Mouse (Mus musculus): ENCODE results near the gene Bloc1s5. TPM values are rescaled to one million over a fixed set of nuclear protein-coding genes. Genes with fewer than 3 reads are reported as not detected.
A peak's percentile ranks its signal among the peaks of the same experiment; 100 is the strongest.

Gene Bloc1s5
- total and polyA plus RNA-seq, 3 experiments: 5.6 to 12.7 (median 9.3) TPM

DNA sequence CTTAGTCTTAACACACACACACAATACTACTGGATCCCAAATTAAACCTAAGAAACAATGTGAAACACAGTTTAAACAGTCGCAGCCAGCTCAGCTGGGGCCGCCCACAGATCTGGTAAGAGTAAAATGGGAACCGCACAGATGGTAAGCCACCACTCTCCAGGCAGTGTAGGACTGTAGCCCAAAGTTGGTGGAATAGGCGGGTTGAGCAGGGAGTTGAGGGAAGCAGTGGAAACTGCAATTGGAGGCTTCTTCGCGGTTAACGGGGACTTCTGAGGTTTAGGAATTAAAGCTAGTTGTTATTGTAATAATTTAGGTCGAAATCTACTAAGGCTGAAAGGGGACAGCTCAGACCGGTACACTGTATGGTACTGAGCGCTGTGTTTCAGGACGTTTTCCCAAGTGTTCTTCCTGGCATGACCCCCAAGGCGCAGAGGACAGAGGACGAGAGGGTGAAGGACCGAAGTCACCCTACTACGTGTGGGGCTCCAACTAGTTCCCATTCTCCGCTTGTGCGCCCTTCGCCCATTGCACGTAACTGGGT is 581 bp downstream of the Bloc1s5 start:
- Histone ChIP-seq H3K9me3 (replicated peaks; ENCODE audit: low read length) (no peaks in the 10 kb centered on the region), H3K27me3 (replicated peaks) (no peaks in the 10 kb centered on the region), H3K4me1 (ENCODE audit: control insufficient read depth in 1 of 2, insufficient read depth in 2 of 2) (peaks cover 6 to 14% of the 10 kb centered on the region in 2 experiments; a peak in 3 of 4 replicates), H3K79me2 (replicated peaks; ENCODE audit: control insufficient read depth, extremely low read depth, insufficient read depth, poor library complexity, severe bottlenecking) (no peaks in the 10 kb centered on the region), H3K9ac (ENCODE audit: insufficient read depth, low read depth) (peak overlapping the region; percentile 80), H3K4me2 (ENCODE audit: insufficient read depth, low read depth, poor library complexity, severe bottlenecking) (peak overlapping the region; percentile 92), H3K4me3 (replicated peaks in 1 of 3; ENCODE audit: low read depth in 2 of 3, low read length in 2 of 3, poor library complexity in 1 of 3) (peak overlapping the region; percentile 66 to 95 (median 89)), H3K27ac (ENCODE audit: insufficient read depth, low read depth) (0 out of 2 replicates have a peak overlapping the region, but pooled peaks have one; percentile 12), H3K36me3 (replicated peaks in 1 of 2; ENCODE audit: control insufficient read depth in 1 of 2, insufficient read depth in 1 of 2, low read length in 1 of 2) (peaks cover 0 to 16% of the 10 kb centered on the region in 2 experiments)
- DNase-seq (ENCODE audit: extremely low read depth): peak; percentile 8
- in situ Hi-C loops (cut with MboI; ENCODE audit: low pct_ligation_motif_present, low pct_unique_long_range_greater_than_20kb, low sequenced_read_pairs): no loop called here
- dilution Hi-C loops (cut with MboI; ENCODE audit: extremely low pct_ligation_motif_present, extremely low pct_unique_long_range_greater_than_20kb, low sequenced_read_pairs): no loop called here
- TF ChIP-seq CHD1 (IDR thresholded peaks at IDR 0.05; ENCODE audit: low read depth, low read length) (no peak), MEF2A (IDR thresholded peaks at IDR 0.05; ENCODE audit: borderline replicate concordance, low read depth, low read length) (no peak), BHLHE40 (IDR thresholded peaks at IDR 0.05; ENCODE audit: low read depth, low read length) (no peak), MXI1 (IDR thresholded peaks at IDR 0.05; ENCODE audit: low read depth, low read length) (no peak), HCFC1 (IDR thresholded peaks at IDR 0.05; ENCODE audit: low read depth, low read length) (no peak), POLR2A (IDR thresholded peaks at IDR 0.05; ENCODE audit: low read depth, low read length) (no peak), EP300 (IDR thresholded peaks at IDR 0.05; ENCODE audit: low read length) (no peak)

- Histone ChIP-seq H3K4me3 (replicated peaks in 1 of 3; ENCODE audit: low read depth in 2 of 3, low read length in 2 of 3, poor library complexity in 1 of 3) (no peak overlapping the region), H3K36me3 (replicated peaks in 1 of 2; ENCODE audit: control insufficient read depth in 1 of 2, insufficient read depth in 1 of 2, low read length in 1 of 2) (peaks cover 0 to 20% of the 10 kb centered on the region in 2 experiments), H3K9me3 (replicated peaks; ENCODE audit: low read length) (no peaks in the 10 kb centered on the region), H3K9ac (ENCODE audit: insufficient read depth, low read depth) (no peak overlapping the region), H3K4me2 (ENCODE audit: insufficient read depth, low read depth, poor library complexity, severe bottlenecking) (no peak overlapping the region), H3K27ac (ENCODE audit: insufficient read depth, low read depth) (no peak overlapping the region), H3K79me2 (replicated peaks; ENCODE audit: control insufficient read depth, extremely low read depth, insufficient read depth, poor library complexity, severe bottlenecking) (no peaks in the 10 kb centered on the region), H3K27me3 (replicated peaks) (no peaks in the 10 kb centered on the region), H3K4me1 (ENCODE audit: control insufficient read depth in 1 of 2, insufficient read depth in 2 of 2) (peaks cover 6 to 14% of the 10 kb centered on the region in 2 experiments; a peak in 2 of 4 replicates)
- TF ChIP-seq POLR2AphosphoS2 (IDR thresholded peaks at IDR 0.05; ENCODE audit: low read depth, low read length): no peak
- TF ChIP-seq NRF1 (IDR thresholded peaks at IDR 0.05; ENCODE audit: low read depth, low read length): no peak
- no peak for TF ChIP-seq BHLHE40 (IDR thresholded peaks at IDR 0.05; ENCODE audit: low read depth, low read length)
- TF ChIP-seq JUN (IDR thresholded peaks at IDR 0.05; ENCODE audit: insufficient read depth, low read depth, low read length): no peak
- no peak for TF ChIP-seq NELFE (IDR thresholded peaks at IDR 0.05; ENCODE audit: low read depth, low read length)
- no peak for TF ChIP-seq TBP (conservative IDR thresholded peaks at IDR 0.05; ENCODE audit: low read depth, low read length)
- no peak for TF ChIP-seq IRF4 (IDR thresholded peaks at IDR 0.05; ENCODE audit: low read depth, low read length)
- no peak for DNase-seq (ENCODE audit: extremely low read depth)
- dilution Hi-C loops (cut with MboI; ENCODE audit: extremely low pct_ligation_motif_present, extremely low pct_unique_long_range_greater_than_20kb, low sequenced_read_pairs) (no loop called here), in situ Hi-C loops (cut with MboI; ENCODE audit: low pct_ligation_motif_present, low pct_unique_long_range_greater_than_20kb, low sequenced_read_pairs) (no loop called here)
Observed at GRCm38 (mm10) chr13:38633287-38634000, 1.5 kb downstream of the Bloc1s5 start.

Measured in CH12.LX (cell line).